Mouse (Mus musculus) retina, postnatal 1 day (tissue): ENCODE measurements around the gene A930009A15Rik.

Experiments used
- DNase-seq: peaks from one replicate; pipeline ENCODE4 v3.0.0-alpha.2; 2012

Gene A930009A15Rik

DNA sequence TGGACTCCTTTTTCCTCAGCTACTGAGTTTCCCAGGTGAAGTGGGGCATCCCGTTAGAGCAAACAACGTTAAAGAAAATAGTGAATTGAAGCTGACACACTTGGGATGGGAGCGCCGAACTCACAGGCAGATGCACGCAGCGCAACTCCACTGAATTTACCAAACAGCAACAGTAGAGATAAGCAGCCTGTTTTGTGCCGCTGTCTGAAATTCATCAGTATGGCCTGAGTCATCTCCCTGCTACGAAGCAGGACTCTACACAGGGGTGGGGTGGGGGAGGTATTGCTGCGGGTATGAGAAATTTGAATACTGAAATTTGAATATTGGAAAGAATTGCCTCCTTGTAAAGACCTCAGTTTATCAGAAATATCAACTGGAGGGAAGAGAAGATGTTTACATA lies 12.2 kb downstream of the A930009A15Rik start:
- DNase-seq, result no peak

DNA sequence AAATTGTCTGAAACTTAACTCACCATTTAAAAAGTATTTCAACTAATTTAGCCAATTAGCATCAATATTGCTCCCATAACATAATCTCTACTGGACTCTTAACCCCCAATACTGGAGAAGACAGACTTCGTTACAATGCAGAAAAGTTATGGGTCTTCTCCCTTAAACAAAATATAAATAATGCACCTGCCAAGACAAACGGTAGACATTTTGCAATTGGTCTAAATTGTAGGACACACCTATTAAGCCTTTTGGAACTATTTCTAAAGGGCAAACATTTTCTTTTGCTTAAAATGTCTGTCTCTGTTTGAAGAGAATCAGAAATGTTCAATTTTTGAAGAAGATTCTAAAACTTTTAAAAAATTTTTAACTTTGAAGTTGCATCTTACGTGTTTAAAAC lies 13.3 kb downstream of the A930009A15Rik start:
- DNase-seq, result no peak

DNA sequence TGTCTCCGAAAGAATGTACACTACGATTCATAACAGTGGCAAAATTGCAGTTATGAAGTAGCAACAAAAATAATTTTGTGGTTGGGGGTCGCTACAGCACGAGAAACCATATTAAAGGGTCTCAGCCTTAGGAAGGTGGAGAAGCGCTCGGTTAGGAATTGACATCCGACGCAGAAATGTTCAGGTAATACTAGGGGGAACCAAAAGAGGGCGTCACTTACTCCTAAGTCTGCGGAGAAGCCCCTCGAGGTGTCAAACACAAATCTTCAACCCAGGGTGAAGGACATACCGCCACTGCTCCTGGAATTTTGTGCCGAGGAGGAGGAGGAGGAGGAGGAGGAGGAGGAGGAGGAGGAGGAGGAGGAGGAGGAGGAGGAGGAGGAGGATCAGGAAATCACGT lies 14.9 kb downstream of the A930009A15Rik start:
- peak; percentile 43 for DNase-seq

DNA sequence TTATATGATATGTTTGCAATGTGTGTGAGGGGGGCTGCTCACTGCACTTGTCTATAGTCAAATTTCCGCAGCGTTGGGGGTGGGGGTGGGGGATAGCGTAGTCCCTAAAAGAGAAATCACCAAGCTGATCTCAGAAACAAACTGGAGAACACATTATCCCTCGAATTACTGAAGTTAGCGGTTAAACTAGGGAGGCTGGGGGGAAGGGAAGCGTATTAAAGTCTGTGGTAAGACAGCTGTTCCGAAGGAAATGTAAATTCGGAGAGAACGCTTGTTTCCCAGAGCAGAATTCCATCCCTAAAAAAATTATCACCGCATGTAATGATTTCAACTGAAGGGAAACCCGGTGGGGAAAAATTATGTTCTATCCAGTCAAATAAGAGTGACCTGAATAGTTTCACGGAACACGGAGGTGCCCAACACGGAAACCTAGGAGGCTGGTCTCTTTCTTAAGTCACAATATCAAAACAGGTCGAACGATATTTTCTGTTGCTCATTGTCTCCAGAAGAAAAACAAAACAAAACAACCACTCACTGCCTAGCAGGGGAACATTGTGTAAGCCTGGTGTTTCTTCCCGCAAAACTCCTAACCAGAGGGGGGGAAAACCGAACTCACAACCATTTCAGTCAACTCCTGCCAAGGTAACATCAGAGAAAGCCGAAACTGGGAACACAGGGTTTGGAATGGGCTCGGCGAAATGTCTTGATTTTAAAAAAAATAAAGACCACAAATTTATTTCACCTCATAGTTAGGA lies 15.9 kb downstream of the A930009A15Rik start:
- DNase-seq, result peak; percentile 35

DNA sequence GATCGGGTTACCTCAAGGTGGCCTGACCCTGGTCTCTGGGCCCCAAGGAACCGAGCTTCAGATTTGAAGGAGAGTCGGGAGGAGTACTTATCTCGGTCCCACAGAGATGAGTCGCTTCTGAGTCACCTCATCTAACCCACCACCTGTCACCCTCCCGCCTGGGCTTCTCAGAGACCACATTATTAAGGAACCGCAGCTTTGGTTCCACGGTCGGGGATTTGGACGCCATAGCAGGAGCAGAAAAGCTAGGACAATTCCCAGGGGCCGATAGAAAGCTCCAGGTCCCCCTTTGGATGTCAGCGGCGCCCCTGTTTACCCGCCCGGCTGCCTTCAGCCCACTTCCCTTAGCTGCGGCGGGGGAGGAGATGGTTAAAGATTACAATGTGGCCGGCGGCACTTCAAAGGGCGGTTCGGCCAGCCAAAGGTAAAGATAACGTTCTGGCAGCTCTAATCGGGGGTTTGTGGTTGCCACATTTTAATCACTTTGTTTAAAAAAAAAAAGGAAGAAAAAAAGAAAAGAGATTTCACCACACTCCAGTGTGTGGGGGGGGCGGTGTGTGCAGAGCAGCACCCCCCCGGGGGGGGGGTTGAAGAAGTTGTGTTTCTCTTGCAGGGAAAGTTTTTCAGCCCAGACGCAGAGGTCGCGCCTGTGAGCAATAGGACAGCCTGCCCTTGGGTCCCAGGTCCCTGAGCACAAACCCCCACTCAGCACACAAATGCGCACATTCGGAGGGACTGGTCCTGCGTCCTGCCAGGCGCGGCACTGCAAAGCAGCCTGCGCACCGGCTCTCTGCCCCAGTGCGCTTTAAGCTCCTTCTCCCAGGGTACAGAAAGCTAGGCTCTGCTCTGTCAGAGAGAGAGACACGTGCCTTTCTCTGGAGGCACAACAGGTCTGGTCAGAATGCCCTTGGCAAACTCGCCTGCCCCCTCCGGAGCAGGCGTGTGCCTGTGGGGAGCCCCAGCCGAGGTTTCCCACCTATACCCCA lies 16.8 kb downstream of the A930009A15Rik start:
- DNase-seq, result peak; percentile 67

DNA sequence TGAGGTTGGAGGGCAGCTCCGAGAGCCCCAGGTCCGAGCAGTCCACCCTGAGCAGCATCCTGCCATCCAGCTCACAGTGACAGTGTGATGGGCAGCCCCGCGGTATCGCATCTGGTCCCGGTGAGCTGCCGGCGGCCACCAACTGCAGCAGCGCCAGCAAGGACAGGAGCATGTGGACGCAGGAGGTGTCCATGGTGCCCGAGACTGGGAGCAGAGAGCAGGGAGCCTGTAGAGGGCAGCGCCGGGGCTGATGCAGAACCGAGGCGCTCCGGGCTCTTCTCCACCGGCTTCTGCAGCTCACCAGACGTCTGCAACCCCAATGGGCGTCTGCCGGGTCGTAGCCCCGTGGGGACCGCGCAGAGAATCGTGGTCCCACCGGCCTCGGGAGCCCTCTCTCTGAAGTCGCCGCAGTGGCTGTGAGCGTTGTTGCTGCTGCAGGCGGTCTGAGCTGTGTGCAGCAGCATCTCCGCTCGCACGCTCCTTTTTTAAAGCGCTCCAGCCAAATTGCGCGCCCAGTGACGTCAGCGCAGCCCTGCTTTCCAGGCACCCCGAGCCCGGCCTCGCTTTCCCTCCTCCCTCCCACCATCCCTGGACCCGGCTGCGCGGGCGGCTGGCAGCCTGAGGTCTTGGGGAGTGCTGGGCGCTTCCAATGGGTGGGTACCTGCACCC lies 17.6 kb downstream of the A930009A15Rik start, which contains the start of gene Lgr5:
TSS of gene Lgr5 (minus strand) at position 480 of the 669 bp plus-strand sequence.
- peak; percentile 84 for DNase-seq

DNA sequence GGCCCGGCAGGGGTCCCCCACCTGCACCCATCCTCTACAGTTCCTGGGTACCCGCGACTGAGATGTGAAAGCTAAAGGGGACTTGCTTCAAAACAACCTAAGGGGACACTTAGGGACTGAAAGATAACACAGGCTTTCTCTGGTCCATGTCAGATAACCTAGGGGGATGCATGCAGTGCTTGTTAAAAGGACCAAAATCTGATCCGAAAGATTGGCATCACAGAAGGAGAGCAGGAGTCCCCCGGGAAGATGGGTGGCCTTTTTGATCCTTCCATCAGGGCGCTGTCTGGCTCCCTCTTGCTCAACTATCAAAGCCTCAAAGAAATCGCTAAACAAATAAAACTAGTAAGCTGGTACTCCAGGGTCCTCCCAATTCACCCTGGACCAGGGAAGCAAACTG lies 18.2 kb downstream of the A930009A15Rik start:
- no peak for DNase-seq

DNA sequence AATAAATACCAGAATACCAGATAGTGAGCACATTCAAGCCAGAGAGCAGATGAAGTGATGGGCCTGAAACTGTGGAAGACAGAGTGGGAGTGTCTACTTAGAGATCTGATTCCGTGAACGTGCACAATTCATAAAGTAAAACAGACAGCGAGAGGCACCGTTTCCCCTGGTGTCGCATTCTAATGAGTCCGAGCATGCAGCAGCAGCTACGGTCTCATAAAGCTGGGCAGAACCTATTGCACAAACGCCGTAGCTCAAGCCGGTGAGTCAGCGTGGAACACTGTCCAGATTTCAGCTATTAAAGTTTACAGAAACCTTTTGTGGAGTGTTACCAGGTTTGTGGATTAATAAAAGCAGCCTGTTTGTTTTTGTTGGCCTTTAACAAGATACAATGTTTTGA lies 23.4 kb downstream of the A930009A15Rik start:
- DNase-seq, result peak; percentile 32

DNA sequence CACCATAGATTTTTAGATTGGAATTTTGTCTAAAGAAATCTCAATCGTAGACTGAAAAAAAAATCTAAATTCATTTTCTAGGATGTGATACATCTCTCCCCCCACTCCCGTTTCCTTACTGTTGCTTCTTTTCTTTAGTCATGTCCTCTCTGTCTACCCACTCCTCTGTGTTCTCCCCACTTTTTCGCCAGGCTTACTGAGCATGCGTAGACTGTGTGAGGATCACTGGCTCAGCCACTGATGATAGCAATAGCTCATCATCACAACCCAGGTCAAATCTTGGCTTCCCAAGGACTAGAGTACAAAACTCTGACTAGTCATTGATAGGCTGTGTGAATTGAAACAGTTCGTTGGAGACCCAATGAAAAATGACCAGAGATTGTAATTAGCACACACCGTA lies 23.9 kb downstream of the A930009A15Rik start:
- no peak for DNase-seq

DNA sequence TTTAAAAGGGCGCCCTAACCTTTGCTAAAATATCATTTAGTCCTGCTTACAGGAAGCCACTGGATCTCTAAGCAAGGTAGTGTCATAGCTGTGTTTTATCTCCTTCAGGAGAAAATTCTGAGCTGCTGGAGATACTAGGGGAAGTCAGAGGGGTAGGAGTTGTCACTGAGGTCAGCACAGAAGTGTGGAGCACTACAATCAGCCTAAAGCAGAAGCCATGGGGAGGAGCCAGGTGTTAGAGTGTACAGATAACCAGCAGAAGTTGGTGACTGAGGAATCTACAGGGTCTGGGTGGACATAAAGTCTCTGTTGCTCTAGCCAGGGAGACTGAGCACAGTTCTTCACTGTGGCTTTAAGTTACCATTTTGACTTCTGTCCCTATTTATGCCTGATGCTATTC lies 26.0 kb downstream of the A930009A15Rik start:
- DNase-seq, result no peak

DNA sequence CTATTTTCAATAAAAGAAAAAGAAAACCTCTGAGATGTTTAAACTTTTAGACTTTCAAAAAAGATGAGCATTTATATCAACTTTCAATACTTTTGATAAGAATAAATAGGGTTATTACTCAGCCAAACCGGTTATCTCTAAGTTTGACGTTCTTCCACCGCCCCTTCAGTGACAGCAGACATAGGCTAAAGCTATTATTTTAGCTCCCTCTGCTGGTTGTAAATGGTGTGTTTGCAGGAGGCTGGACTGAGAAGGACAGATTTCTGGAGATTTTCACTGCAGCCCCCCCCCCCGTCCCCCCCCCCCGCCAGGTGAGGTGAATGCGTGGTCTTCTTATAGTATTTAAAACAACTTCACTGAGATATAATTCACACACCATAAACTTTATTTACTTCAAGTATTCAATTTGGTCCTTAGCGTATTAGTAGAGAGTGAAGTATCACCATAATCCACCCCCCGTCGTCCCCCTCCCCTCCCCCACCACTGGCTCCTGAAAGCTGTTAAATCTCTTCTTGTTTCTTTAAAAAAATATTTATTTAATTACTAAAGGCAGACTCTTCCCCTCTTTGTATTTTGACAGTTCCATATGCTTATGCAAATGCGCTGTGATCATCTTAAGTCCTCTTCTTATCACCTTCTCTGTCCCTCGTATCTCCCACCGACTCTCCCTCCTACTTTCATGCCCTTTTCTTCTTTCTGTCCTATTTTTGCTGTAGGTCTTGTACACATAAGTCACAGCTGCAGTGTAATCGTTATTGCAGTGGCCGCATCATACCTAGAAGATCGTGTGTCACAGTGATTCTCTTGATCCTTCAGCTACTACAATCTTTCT lies 47.9 kb downstream of the A930009A15Rik start:
- DNase-seq, result peak; percentile 79

DNA sequence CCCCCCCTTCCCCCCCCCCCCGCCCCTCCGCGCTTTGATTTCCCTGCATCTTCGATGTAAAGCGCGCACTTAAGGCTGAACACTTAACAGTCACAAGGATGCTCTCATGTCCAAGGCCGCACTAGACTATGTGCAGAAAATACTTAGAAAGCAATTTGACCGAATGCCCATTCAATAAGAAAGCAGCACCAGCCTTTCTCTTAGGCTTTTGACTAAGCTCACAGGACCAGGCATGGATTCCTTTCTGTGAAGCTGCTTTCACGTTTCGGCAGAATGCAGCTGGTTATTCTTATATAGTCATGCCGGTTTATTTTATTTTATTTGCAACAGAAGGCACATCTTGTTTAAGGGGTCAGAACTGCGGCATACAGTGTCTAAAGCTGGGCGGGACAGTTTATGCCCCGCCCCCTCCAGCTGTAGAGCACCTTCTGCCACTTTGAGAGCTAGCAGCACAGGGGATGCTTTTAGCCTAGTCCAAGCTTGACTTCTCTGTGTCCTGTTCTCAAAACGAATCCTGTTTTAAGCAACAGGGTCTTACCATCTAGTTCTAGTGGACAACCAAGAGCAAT lies 48.6 kb downstream of the A930009A15Rik start:
- peak; percentile 56 for DNase-seq

DNA sequence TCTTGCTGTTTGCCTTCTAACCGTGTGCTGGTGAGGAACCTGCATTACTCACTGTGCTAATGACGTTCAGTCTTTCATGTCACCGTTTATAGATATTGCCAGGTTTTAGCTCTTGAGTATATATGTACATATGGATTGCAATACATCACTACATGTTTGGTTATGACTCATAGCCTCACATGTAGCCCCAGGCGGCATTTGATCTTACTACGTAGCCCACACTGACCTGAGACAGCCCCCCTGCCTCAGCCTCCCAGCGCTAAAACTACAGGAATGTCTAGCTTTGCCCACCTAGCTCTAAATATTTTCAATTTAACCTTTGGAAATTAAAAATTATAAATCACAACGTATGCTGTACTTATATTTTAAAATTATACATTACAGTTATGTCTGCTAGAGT lies 53.7 kb downstream of the A930009A15Rik start:
- DNase-seq, result no peak

DNA sequence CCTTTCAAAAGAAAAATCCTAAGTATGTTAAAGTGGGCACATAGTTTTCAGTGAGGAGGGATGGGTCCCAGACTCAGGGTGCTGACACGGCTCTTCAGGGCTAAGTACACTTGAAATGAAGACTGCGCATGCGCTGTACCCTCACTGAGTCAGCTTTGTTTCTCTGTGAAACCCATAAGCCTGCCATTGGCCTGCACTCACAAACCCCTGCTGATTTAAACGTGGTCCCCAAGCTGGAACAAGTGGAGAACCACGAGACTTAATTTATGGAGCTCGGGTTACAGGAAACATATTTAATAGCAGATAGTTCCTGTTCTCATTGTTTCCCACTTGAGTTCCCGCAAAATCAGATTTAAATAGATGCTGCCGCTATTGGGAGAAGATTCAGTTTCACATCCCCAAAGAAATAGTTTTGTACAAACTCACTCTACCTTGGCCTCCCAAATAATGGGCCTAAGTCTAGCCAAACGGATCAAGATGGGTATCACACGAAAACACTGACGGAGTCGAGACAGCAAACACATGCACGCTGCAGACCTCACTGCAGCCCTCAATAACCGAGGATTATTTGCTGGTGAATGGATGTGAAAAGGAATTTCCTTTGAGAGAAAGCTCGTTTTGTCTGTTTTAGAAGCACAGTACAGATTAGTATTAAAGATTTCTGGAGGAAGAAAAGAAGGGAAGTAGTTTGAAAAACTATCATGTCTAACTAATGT lies 54.3 kb downstream of the A930009A15Rik start:
- peak; percentile 28 for DNase-seq

DNA sequence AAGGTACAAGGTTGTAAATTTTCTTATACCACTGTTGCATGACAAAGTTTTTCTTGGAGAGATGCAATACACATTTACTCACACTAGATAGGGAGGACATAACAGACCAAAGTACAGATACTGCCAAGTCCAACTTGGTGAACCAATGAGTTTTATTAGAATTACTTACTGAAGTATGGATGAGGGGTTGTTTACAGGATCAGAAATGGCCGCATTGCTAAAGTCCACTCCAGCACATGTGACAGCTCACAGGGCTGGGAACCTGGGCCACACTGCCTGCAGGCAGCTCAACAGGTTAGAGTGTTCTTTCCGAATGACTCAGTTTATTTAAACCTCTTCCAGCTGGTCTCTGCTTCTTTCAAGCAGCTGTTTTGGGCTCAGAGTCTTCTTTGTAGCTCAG lies 55.2 kb downstream of the A930009A15Rik start:
- DNase-seq, result no peak

DNA sequence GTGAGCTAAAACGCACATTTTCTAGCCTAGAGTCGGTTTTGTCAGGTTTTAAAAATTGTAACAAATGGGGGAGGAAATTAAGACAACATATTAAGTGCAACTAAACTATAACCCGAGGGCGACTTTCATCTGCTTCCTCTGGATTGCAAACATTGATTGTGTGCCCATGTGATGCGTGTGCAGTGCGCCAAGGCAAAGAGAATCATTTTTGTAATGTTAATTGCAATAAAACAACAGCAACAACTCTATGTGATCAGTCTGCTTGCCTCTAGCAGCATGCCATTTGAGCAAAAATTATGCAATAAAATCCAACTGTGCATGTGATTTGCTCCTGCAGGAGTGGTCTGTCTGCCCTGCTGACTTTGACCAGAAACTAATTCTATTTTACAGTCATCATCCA lies 56.9 kb downstream of the A930009A15Rik start:
- no peak for DNase-seq
